Mouse (Mus musculus) lung, embryonic 16.5 days (tissue): Measurements from ENCODE around the gene Tnfaip8l1. TPM values are rescaled to one million over a fixed set of nuclear protein-coding genes. Genes with fewer than 3 reads are reported as not detected.
A peak's percentile ranks its signal among the peaks of the same experiment; 100 is the strongest.

Experiments
- ATAC-seq: fragments of 200-750 bp; cut with Nextera tagmentation; 2 replicates; pipeline ENCODE4 v1.8.0; 2017; ENCODE audit warnings: low read depth, mild to moderate bottlenecking, moderate library complexity
- H3K27ac ChIP-seq: fragments of 300-500 bp; sonication (generic); 2 replicates; pipeline ENCODE4 v1.5.1; 2014; ENCODE audit warnings: mild to moderate bottlenecking, control low read depth, low read length
- H3K27me3 ChIP-seq: fragments of 300-500 bp; sonication (generic); 2 replicates; pipeline ENCODE4 v1.6.1; 2014; ENCODE audit warnings: low read depth, low read length, mixed read lengths; ENCODE audit not compliant: control insufficient read depth, insufficient read depth
- H3K36me3 ChIP-seq: fragments of 300-500 bp; sonication (generic); 2 replicates; pipeline ENCODE4 v1.6.1; 2014; ENCODE audit warnings: low read length; ENCODE audit not compliant: control insufficient read depth, insufficient read depth
- H3K4me1 ChIP-seq: fragments of 300-500 bp; sonication (generic); replicated peaks from 2 replicates; pipeline ENCODE4 v1.6.1; 2014; ENCODE audit warnings: low read length, mixed read lengths; ENCODE audit not compliant: control insufficient read depth, insufficient read depth
- H3K4me2 ChIP-seq: fragments of 300-500 bp; sonication (generic); 2 replicates; pipeline ENCODE4 v1.6.1; 2014; ENCODE audit warnings: low read depth, low read length, control low read depth
- H3K4me3 ChIP-seq: fragments of 300-500 bp; sonication (generic); 2 replicates; pipeline ENCODE4 v1.5.1; 2014; ENCODE audit warnings: mild to moderate bottlenecking, low read length, control low read depth
- H3K9ac ChIP-seq: fragments of 300-500 bp; sonication (generic); 2 replicates; pipeline ENCODE4 v1.6.1; 2014; ENCODE audit warnings: low read length, control low read depth
- H3K9me3 ChIP-seq: fragments of 300-500 bp; sonication (generic); 2 replicates; pipeline ENCODE4 v1.6.1; 2016; ENCODE audit warnings: low read length; ENCODE audit not compliant: control insufficient read depth
- WGBS: fragments of 180-500 bp; shearing (Covaris S2); extraction: QIAGEN DNeasy Blood & Tissue Kit; methylation state at CpG from one replicate; pipeline ENCODE4 v1.1.7; 2014; 5-methylcytosine and 5-hydroxymethylcytosine counted together
- polyA plus RNA-seq: library from polyadenylated mRNA; unstranded; fragments of >200 nt; fragmentation: Nextera tagmentation; extraction: Ambion mirVana; gene quantifications from 2 replicates; pipeline ENCODE4 v1.2.1, GENCODE M21; 2015

Gene Tnfaip8l1
- 15.5 and 17.3 TPM in 2 replicates for polyA plus RNA-seq

DNA sequence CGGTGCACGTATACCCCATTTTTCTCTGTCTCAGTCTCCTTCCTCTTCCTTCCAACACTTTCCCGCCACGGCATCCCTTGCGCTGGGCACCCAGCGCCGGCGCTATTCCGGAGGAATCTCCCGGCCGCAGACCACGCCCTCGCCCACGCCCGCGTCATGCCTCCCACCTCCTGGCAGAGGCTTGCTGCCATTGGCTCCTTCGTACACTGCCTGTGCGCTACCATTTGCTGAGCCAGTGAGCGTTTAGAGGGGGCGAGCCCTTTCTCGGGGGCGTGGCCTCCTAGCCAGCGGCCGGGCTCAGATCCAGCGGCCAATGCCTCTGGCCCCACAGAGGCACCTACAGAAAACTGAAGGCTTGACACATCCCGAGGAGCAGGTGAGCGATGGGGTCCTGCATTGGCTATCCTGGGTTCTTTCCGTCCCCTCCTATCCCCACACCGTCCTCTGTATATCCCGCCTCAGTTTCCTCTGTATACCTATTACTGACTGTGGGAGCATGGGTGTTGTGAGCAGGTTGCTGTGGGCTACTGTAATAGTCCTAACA lies at the start of gene Tnfaip8l1:
TSS of gene Tnfaip8l1 (plus strand) at position 247 of the 544 bp plus-strand sequence.
- Histone ChIP-seq H3K36me3 (no peaks in the 10 kb centered on the region), H3K27me3 (peaks cover 2% of the 10 kb centered on the region), H3K4me1 (peaks cover 14% of the 10 kb centered on the region), H3K4me3 (peak within 1 kb of the TSS; percentile 51), H3K9ac (peak within 1 kb of the TSS; percentile 70), H3K4me2 (peak within 1 kb of the TSS; percentile 82), H3K27ac (peak within 1 kb of the TSS; percentile 51; the same call in 1 of the 2 replicates), H3K9me3 (no peaks in the 10 kb centered on the region)
- WGBS = 1% methylated on average over 30 of the region's 30 CpGs
- peak; percentile 98 for ATAC-seq

DNA sequence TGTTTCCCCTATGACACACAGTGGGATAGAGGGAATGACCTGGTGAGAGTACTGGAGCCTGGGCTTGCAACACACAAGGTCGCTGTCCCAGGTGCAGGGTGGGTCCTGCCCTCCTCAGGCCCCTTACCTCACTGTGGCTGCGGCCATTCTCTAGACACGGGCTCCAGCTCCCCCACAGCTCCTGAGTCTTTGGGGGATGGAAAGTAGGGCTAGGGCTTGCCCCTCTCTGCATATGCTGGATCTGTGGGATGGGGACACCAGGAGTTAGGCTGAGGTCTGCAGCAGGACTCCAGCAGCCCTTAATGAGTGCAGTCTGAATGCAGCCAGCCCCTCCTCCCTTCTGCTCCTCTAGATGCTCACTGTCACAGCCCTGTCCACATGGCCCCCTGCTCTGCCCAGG lies 49.5 kb upstream of the Tnfaip8l1 start:
- Histone ChIP-seq H3K27me3 (peaks cover 4% of the 10 kb centered on the region), H3K4me2 (no peak overlapping the region), H3K9me3 (no peaks in the 10 kb centered on the region), H3K27ac (no peak overlapping the region), H3K36me3 (no peaks in the 10 kb centered on the region), H3K4me3 (no peak overlapping the region), H3K9ac (no peak overlapping the region), H3K4me1 (peaks cover 3% of the 10 kb centered on the region)
- WGBS = 80% methylated on average over 3 of the region's 3 CpGs
- ATAC-seq = no peak

DNA sequence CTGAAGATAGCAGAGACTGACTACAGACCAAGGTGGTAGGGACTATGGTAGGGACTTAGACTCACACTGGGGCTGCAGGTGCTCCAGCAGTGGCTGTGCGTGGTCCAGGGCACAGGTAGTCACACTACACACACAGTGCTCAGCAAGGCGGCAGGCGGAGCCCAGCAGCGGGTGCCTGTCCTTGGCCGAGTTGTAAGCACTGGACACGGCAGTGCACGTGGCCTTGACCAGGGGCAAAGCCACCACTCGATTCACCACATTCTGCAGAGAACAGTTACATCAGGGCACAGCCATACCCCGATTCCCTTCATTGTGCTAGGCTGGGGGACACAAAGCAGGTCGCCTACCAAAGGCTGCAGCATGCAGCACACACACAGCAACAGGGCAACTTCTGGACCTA lies 46.1 kb upstream of the Tnfaip8l1 start:
- WGBS = 70% methylated on average over 10 of the region's 10 CpGs
- ATAC-seq = no peak
- Histone ChIP-seq H3K4me3 (no peak overlapping the region), H3K9ac (no peak overlapping the region), H3K36me3 (no peaks in the 10 kb centered on the region), H3K27me3 (peaks cover 33% of the 10 kb centered on the region), H3K4me1 (peaks cover 9% of the 10 kb centered on the region), H3K27ac (no peak overlapping the region), H3K4me2 (no peak overlapping the region), H3K9me3 (no peaks in the 10 kb centered on the region)

DNA sequence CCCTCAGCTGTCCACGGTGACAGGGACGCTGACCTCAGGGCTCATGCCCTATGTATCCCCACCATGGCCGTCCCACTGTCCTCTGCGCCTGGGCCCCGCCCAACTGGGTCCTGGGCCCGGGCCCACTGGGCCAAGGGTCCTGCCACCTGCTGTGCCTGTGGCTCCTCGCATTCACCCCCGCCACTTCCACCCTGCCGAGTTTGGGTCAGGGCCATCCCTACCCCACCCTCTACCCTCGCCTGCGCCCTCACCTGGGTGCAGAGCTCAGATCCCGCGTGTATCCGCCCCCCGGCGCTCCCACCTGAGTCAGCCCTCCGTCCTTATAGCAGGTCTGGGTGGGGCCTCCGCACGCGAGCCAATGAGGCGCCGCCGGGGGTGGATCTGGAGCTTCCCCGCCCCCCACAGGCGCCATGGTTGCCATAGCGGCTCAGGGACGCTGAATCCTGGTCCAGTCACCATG lies 45.0 kb upstream of the Tnfaip8l1 start, which contains the start of gene Plin5:
TSS of gene Plin5 (minus strand) at position 346 of the 460 bp plus-strand sequence.
- under 1% methylated on average over 27 of the region's 27 CpGs for WGBS
- H3K4me3 ChIP-seq = peak within 1 kb of the TSS; percentile 40
- H3K27ac ChIP-seq = no peak within 1 kb of the TSS
- peak within 1 kb of the TSS; percentile 59 for H3K4me2 ChIP-seq
- H3K36me3 ChIP-seq = no peaks in the 10 kb centered on the region
- H3K9ac ChIP-seq = peak within 1 kb of the TSS; percentile 31
- peaks cover 3% of the 10 kb centered on the region for H3K9me3 ChIP-seq
- peak; percentile 68 for ATAC-seq
- peaks cover 44% of the 10 kb centered on the region for H3K27me3 ChIP-seq
- peaks cover 9% of the 10 kb centered on the region for H3K4me1 ChIP-seq

DNA sequence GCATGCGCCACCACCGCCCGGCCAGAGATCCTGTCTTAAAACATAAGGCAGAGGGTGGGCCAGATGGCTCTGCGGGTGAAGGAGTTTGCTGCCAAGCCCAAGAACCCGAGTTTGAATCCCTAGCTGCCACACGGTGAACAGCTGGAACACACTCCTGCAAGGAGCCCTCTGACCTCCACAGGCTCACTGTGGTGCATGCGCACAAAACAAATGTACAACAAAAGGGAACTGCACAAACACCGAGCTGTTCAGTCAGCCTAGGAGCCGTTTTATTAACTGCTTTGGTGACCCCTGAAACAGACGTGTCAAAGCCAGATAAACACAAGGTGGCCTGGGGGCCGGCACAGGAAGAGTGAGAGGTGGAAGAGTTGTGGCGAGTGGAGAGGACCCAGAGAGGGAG lies 42.8 kb upstream of the Tnfaip8l1 start:
- H3K4me1 ChIP-seq = peaks cover 14% of the 10 kb centered on the region
- no peak for ATAC-seq
- WGBS = 30% methylated on average over 12 of the region's 12 CpGs
- H3K4me3 ChIP-seq = no peak overlapping the region
- H3K9me3 ChIP-seq = peaks cover 8% of the 10 kb centered on the region
- no peaks in the 10 kb centered on the region for H3K36me3 ChIP-seq
- H3K27me3 ChIP-seq = peaks cover 54% of the 10 kb centered on the region
- H3K4me2 ChIP-seq = no peak overlapping the region
- H3K27ac ChIP-seq = no peak overlapping the region
- H3K9ac ChIP-seq = no peak overlapping the region

DNA sequence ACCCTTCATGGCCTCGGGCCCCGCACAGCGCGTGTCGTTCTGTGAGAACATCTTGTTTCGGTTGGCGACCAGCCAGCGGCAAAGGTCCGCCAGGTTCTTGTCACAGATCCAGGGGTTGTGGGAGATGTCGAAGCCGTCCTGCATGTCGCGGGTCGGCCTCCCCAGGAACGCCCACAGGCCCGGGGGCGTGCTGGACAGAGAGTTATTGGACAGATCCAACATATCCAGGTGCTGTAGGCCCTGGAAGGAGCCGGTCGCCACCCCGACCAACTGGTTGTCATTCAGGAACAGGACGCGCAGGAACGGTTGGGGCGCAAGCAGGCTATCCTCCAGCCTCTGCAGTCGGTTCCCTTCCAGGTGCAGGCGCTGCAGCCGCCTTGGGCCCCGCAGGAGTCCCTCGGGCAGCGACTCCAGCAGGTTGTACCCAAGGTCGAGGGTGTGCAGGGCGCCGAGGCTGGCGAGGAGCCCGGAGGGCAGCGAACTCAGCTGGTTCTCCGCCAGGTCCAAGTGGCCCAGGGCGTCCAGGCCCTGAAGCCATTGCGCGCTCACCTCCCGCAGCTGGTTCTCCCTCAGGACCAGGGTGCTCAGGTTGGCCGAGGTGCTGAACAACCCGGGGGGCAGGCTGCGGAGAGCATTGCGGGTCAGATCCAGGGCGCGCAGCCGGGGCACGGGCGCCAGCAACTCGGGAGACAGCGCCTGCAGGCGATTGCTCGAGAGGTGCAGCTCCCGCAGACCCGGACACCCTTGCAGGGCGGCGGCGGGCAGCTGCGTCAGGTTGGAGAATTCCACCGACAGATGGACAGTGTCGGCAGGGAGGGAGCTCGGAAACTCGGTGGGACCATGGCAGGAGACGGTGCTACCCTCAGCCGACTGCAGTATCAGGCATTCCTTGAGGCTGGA lies 42.0 kb upstream of the Tnfaip8l1 start:
- no peak overlapping the region for H3K27ac ChIP-seq
- H3K9me3 ChIP-seq = peaks cover 8% of the 10 kb centered on the region
- H3K36me3 ChIP-seq = no peaks in the 10 kb centered on the region
- ATAC-seq = no peak
- H3K4me1 ChIP-seq = peaks cover 17% of the 10 kb centered on the region
- H3K4me2 ChIP-seq = peak overlapping the region; percentile 34
- peak overlapping the region; percentile 16; the same call in 1 of the 2 replicates for H3K4me3 ChIP-seq
- H3K27me3 ChIP-seq = peaks cover 59% of the 10 kb centered on the region
- no peak overlapping the region for H3K9ac ChIP-seq
- 2% methylated on average over 66 of the region's 66 CpGs for WGBS

DNA sequence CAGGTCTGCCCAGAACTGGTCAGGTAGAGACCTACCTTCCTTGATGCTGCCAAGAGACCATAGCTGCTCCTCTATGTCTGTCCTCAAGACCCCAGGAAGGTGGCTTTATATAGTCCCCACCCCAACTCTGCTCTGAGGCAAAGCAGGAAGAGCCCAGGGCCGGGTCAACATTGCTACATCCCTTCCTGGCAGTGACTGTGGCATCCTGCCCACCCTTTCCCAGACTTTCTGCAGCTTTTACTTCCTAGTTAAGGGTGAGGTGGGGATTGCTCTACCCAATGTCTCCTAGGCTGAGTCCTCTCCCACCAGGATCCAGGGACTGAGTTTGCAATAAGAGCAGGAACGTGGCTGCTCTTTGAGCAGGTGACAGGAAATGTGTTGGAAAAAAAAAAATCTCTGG lies 40.5 kb upstream of the Tnfaip8l1 start, which contains the start of gene Lrg1:
TSS of gene Lrg1 (minus strand) at position 176 of the 400 bp plus-strand sequence.
- Histone ChIP-seq H3K36me3 (no peaks in the 10 kb centered on the region), H3K27ac (no peak within 1 kb of the TSS), H3K4me2 (no peak within 1 kb of the TSS), H3K9ac (no peak within 1 kb of the TSS), H3K4me3 (no peak within 1 kb of the TSS), H3K27me3 (peaks cover 59% of the 10 kb centered on the region), H3K4me1 (peaks cover 17% of the 10 kb centered on the region), H3K9me3 (peaks cover 8% of the 10 kb centered on the region)
- no peak for ATAC-seq
- WGBS = 40% methylated on average over 2 of the region's 2 CpGs

DNA sequence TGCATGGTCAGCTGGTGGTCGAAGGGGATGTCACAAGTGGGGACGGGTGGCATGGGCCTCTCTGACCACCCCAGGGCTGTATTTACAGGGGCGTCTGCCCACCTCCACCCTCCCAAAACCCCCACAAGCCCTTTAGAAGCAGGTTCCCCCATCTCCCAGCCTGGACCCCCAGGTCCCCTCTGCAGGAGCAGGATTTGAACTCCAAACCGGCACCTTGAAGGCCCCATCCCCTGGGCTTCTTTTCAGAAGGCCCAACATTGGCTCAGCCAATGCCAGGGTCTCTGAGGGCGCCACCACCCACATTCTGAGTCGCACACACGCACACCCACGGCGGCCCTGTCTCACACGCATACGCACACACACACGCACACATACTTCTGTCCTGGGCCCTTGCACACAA lies 39.1 kb upstream of the Tnfaip8l1 start:
- H3K4me1 ChIP-seq = peaks cover 14% of the 10 kb centered on the region
- no peaks in the 10 kb centered on the region for H3K36me3 ChIP-seq
- H3K9ac ChIP-seq = no peak overlapping the region
- no peak overlapping the region for H3K4me3 ChIP-seq
- no peak overlapping the region for H3K4me2 ChIP-seq
- no peak for ATAC-seq
- no peak overlapping the region for H3K27ac ChIP-seq
- H3K27me3 ChIP-seq = peaks cover 55% of the 10 kb centered on the region
- peaks cover 8% of the 10 kb centered on the region for H3K9me3 ChIP-seq
- 84% methylated on average over 12 of the region's 12 CpGs for WGBS

DNA sequence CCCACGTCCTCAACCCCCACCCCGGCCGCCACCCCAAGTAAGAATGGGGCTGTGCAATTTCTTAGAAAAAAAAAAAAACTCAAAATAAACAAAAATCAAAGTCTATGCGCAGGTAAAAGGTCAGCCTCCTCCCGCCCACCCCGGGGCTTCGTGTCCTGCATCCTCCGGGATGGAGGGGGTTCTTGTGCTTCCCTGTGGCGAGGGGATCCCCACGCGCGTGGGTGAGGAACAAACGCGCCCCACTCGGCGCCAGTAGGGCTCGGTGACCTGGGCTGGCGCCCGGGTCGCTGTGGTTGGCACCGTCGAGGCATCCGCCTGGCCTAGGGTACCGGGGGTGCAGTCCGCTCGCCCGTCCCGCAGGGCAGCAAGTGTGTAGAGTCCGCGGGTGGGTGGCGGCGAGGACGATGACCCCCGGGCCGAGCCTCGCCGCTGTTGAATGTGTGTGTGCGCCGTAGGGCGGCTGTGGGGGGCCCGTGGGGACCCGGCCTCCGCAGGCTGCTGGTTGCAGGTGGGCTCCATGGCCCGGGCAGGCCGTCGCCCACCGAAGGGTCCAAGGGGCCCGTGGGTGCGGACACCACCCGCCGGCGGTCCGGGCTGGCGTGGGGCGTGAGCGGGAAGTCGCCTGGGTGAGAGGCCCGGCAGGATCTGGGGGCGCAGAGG lies 38.5 kb upstream of the Tnfaip8l1 start:
- H3K9ac ChIP-seq = peak overlapping the region; percentile 59
- no peak; the same call in 1 of the 2 replicates for ATAC-seq
- H3K27ac ChIP-seq = no peak overlapping the region
- peaks cover 14% of the 10 kb centered on the region for H3K4me1 ChIP-seq
- H3K4me3 ChIP-seq = peak overlapping the region; percentile 47
- peaks cover 8% of the 10 kb centered on the region for H3K9me3 ChIP-seq
- H3K4me2 ChIP-seq = peak overlapping the region; percentile 76
- no peaks in the 10 kb centered on the region for H3K36me3 ChIP-seq
- H3K27me3 ChIP-seq = peaks cover 49% of the 10 kb centered on the region
- 37% methylated on average over 56 of the region's 59 CpGs for WGBS
